Mouse (Mus musculus): Measurements from ENCODE around the gene Kif3c. TPM values are rescaled to one million over a fixed set of nuclear protein-coding genes. Genes with fewer than 3 reads are reported as not detected.

Kif3c gene
- total and polyA plus RNA-seq, 3 experiments, result 2.5 to 5.6 TPM; not detected in 1

GRCm38 (mm10) chr12:3329677-3330076 is 35.3 kb upstream of the Kif3c start:
- Histone ChIP-seq H3K79me2 (ENCODE audit: control insufficient read depth, insufficient read depth, low read length, poor library complexity) (no peaks in the 10 kb centered on the region), H3K4me1 (ENCODE audit: control insufficient read depth in 1 of 2, insufficient read depth in 2 of 2, low read length in 2 of 2) (peaks cover 7 to 13% of the 10 kb centered on the region in 2 experiments; a peak in 3 of 4 replicates), H3K36me3 (ENCODE audit: control insufficient read depth in 1 of 2, insufficient read depth in 2 of 2, low read length in 2 of 2) (peaks cover 0 to 6% of the 10 kb centered on the region in 2 experiments; a peak in 2 of 4 replicates), H3K27me3 (ENCODE audit: control insufficient read depth in 1 of 2, insufficient read depth in 2 of 2, low read length in 2 of 2) (no peaks in the 10 kb centered on the region), H3K9ac (ENCODE audit: control insufficient read depth, low read depth, low read length, poor library complexity, severe bottlenecking) (no peak overlapping the region), H3K9me3 (replicated peaks; ENCODE audit: insufficient read depth, low read length) (no peaks in the 10 kb centered on the region), H3K4me3 (ENCODE audit: control insufficient read depth in 1 of 2, insufficient read depth in 1 of 2, low read depth in 2 of 2, low read length in 2 of 2) (no peak overlapping the region), H3K27ac (ENCODE audit: control insufficient read depth, low read depth, low read length) (no peak overlapping the region)
- TF ChIP-seq ZNF384 (IDR thresholded peaks at IDR 0.05; ENCODE audit: low read depth, low read length) (no peak), MYC (IDR thresholded peaks at IDR 0.05; ENCODE audit: low read depth, low read length) (no peak), RCOR1 (IDR thresholded peaks at IDR 0.05; ENCODE audit: low read depth, low read length) (no peak), KAT2A (conservative IDR thresholded peaks at IDR 0.05; ENCODE audit: low read depth, low read length) (no peak), NRF1 (IDR thresholded peaks at IDR 0.05; ENCODE audit: insufficient read depth, low read depth, low read length, poor library complexity, severe bottlenecking) (no peak), CTCF (IDR thresholded peaks at IDR 0.05 in 2 of 3, conservative IDR thresholded peaks at IDR 0.05 in 1 of 3; ENCODE audit: control insufficient read depth in 1 of 3, insufficient read depth in 1 of 3, low read depth in 2 of 3, low read length in 3 of 3, poor library complexity in 1 of 3, severe bottlenecking in 1 of 3) (no peak), ELF1 (IDR thresholded peaks at IDR 0.05; ENCODE audit: low read depth, low read length) (no peak), GATA1 (IDR thresholded peaks at IDR 0.05; ENCODE audit: low read depth, low read length) (no peak), MYB (IDR thresholded peaks at IDR 0.05; ENCODE audit: low read depth, low read length) (no peak), E2F4 (IDR thresholded peaks at IDR 0.05; ENCODE audit: borderline replicate concordance, low read depth, low read length) (no peak), USF1 (IDR thresholded peaks at IDR 0.05; ENCODE audit: low read depth, low read length) (no peak), UBTF (IDR thresholded peaks at IDR 0.05; ENCODE audit: borderline replicate concordance, insufficient read depth, low read depth, low read length) (no peak), SIN3A (IDR thresholded peaks at IDR 0.05; ENCODE audit: low read length) (no peak), TBP (IDR thresholded peaks at IDR 0.05; ENCODE audit: low read depth, low read length) (no peak), TAL1 (IDR thresholded peaks at IDR 0.05; ENCODE audit: low read length) (no peak), ETS1 (IDR thresholded peaks at IDR 0.05; ENCODE audit: low read depth, low read length) (no peak), RAD21 (IDR thresholded peaks at IDR 0.05; ENCODE audit: low read depth, low read length) (no peak), MAX (IDR thresholded peaks at IDR 0.05; ENCODE audit: low read length) (no peak), MAFK (IDR thresholded peaks at IDR 0.05; ENCODE audit: borderline replicate concordance, low read depth, low read length) (no peak)
- no peak for DNase-seq (ENCODE audit: low read depth, low spot score)

GRCm38 (mm10) chr12:3338931-3339330 is 26.0 kb upstream of the Kif3c start:
- H3K36me3 ChIP-seq (ENCODE audit: control insufficient read depth in 1 of 2, insufficient read depth in 2 of 2, low read length in 2 of 2), result no peaks in the 10 kb centered on the region
- no peak for DNase-seq (ENCODE audit: low read depth, low spot score)
- H3K79me2 ChIP-seq (ENCODE audit: control insufficient read depth, insufficient read depth, low read length, poor library complexity), result no peaks in the 10 kb centered on the region; the same call in 1 of the 2 replicates
- H3K9me3 ChIP-seq (replicated peaks; ENCODE audit: insufficient read depth, low read length), result no peaks in the 10 kb centered on the region
- no peak overlapping the region for H3K4me3 ChIP-seq (ENCODE audit: control insufficient read depth in 1 of 2, insufficient read depth in 1 of 2, low read depth in 2 of 2, low read length in 2 of 2)
- H3K27ac ChIP-seq (ENCODE audit: control insufficient read depth, low read depth, low read length), result no peak overlapping the region
- no peak for TF ChIP-seq MYC (IDR thresholded peaks at IDR 0.05; ENCODE audit: low read depth, low read length)
- no peak for TF ChIP-seq TBP (IDR thresholded peaks at IDR 0.05; ENCODE audit: low read depth, low read length)
- no peak for TF ChIP-seq ZC3H11A (IDR thresholded peaks at IDR 0.05; ENCODE audit: low read depth, low read length)
- no peak for TF ChIP-seq CHD1 (IDR thresholded peaks at IDR 0.05; ENCODE audit: low read depth, low read length)
- no peak for TF ChIP-seq POLR2AphosphoS2 (IDR thresholded peaks at IDR 0.05; ENCODE audit: low read length)
- no peak for TF ChIP-seq MAX (IDR thresholded peaks at IDR 0.05; ENCODE audit: low read length)
- no peak for TF ChIP-seq ZNF384 (IDR thresholded peaks at IDR 0.05; ENCODE audit: low read depth, low read length)
- no peak for TF ChIP-seq ZMIZ1 (IDR thresholded peaks at IDR 0.05; ENCODE audit: low read depth, low read length)
- TF ChIP-seq NELFE (IDR thresholded peaks at IDR 0.05; ENCODE audit: low read depth, low read length), result no peak
- no peak for TF ChIP-seq KAT2A (conservative IDR thresholded peaks at IDR 0.05; ENCODE audit: low read depth, low read length)
- no peak for TF ChIP-seq HCFC1 (IDR thresholded peaks at IDR 0.05; ENCODE audit: low read depth, low read length)
- TF ChIP-seq MXI1 (IDR thresholded peaks at IDR 0.05; ENCODE audit: low read depth, low read length), result no peak
- TF ChIP-seq NRF1 (IDR thresholded peaks at IDR 0.05; ENCODE audit: insufficient read depth, low read depth, low read length, poor library complexity, severe bottlenecking), result no peak
- no peak for TF ChIP-seq MAZ (IDR thresholded peaks at IDR 0.05; ENCODE audit: low read depth, low read length)
- no peak overlapping the region for H3K9ac ChIP-seq (ENCODE audit: control insufficient read depth, low read depth, low read length, poor library complexity, severe bottlenecking)
- no peaks in the 10 kb centered on the region for H3K27me3 ChIP-seq (ENCODE audit: control insufficient read depth in 1 of 2, insufficient read depth in 2 of 2, low read length in 2 of 2)
- H3K4me1 ChIP-seq (ENCODE audit: control insufficient read depth in 1 of 2, insufficient read depth in 2 of 2, low read length in 2 of 2), result no peaks in the 10 kb centered on the region
